Mouse (Mus musculus) ES-E14 (cell line): ENCODE data around the gene Ewsr1.

ENCODE experiments used
- CHD2 ChIP-seq: IDR thresholded peaks from 2 replicates; pipeline ENCODE4 v1.6.1; 2014; ENCODE audit warnings: mild to moderate bottlenecking, low read depth, low read length, inconsistent platforms
- HCFC1 ChIP-seq: IDR thresholded peaks from 2 replicates; pipeline ENCODE4 v1.6.1; 2012; ENCODE audit warnings: low read length, inconsistent platforms, borderline replicate concordance; ENCODE audit not compliant: insufficient read depth
- MAFK ChIP-seq: IDR thresholded peaks from 2 replicates; pipeline ENCODE4 v1.6.1; 2014; ENCODE audit warnings: mild to moderate bottlenecking, low read depth, low read length, inconsistent platforms; ENCODE audit not compliant: insufficient read depth

DNA sequence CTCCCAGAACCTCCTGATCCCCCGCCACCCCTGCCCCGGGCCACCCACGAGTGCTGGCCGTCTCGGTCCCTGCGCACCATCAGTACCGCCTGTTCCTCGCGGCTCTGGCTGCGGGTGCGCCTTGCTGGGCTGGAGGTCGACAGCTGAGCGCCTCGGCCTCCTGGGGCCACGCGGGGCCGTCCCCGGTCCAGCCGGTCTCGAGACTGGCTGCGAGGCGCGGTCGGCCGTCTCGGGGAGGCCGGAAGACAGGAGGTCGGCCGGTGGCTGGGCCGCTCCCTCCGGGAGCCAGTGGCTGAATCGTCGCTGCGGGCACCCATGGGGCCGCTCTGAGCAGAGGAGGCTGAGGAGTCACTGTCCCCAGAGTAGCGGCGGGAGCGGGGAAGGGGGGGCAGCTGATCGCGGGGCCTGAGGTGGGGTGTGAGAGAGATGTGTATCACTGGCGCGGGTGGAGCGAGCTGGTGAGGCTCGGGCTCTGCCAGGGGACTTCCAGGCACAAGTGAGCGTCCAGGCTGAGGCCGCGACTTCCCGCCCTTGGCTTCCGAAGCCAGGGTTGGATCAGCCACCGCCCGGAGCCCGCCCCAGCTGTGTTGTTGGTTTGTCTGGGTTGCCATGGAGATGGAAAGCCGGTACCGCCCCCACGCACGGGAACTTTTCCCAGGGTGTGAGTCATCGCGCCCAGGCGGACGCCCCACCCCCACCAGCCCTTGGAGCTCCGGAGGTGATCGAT, 37.5 kb downstream of the Ewsr1 start:
- no peak for TF ChIP-seq MAFK
- no peak for TF ChIP-seq CHD2
- no peak for TF ChIP-seq HCFC1
